Mouse (Mus musculus): ENCODE results near the gene Serpinb6c. TPM values are rescaled to one million over a fixed set of nuclear protein-coding genes. Genes with fewer than 3 reads are reported as not detected.

The Serpinb6c gene
- not detected for polyA plus RNA-seq (2017; shearing (Covaris generic))

DNA sequence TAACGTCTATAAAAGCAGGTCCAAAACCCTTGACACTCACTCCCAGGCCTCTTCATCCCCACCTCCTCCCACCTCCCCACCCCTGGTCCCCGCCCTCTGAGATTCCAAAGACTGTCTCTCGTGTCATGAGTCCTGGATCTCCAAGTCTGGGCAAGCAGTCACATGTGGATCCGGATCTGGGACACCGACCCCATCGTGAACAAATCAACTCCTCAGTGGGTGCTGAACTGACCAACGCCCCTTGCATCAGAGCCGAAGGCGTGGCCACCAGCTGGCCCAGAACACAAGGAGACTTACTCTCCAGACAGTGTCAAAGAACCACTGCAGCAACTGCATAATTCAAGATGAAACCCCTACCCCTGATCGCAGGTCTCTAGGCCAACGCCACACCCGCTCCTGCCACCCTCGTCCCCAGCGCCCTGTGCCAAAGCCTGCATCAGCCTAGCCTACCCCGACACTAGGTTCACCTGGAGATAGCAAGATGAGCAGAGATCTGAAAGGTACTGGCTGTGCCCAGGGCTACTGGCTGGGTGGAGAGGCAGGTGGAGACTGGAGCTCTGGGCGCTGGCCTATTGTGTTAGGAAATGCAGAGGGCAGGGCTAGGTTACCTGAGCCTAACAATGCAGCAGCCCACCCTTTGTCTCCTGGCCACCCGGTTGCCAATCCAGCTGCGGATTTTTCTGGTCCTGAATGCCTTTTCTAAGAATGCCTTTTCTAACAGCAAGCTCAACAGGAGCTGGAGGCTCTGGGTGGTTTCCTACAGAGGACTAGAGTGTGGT lies at the start of gene Serpinb6c:
Gene Serpinb6c (minus strand): TSS at position 533 of the 779 bp plus-strand sequence.

GRCm38 (mm10) chr13:33843308-33843707 lies 62.2 kb downstream of the Serpinb6c start, which contains the start of gene Serpinb6e:
Gene Serpinb6e, minus strand, starts transcription at chr13:33843408.

Other genes starting within 250 kb of the Serpinb6c start
- gene Serpinb6d, start 244.3 kb downstream of the Serpinb6c start, polyA plus RNA-seq (2017; shearing (Covaris generic)): 0.40 TPM
- gene Serpinb6e, start 62.3 kb downstream of the Serpinb6c start, polyA plus RNA-seq (2017; shearing (Covaris generic)): not detected
- gene Nqo2, start 59.0 kb upstream of the Serpinb6c start, polyA plus RNA-seq (2017; shearing (Covaris generic)): 15.3 TPM
- 79.3 TPM for gene Ripk1, start 96.7 kb upstream of the Serpinb6c start, polyA plus RNA-seq (2017; shearing (Covaris generic))
- gene Serpinb6a, start 97.1 kb upstream of the Serpinb6c start, polyA plus RNA-seq (2017; shearing (Covaris generic)): 28.8 TPM
- 12.4 TPM for gene Bphl, start 131.9 kb upstream of the Serpinb6c start, polyA plus RNA-seq (2017; shearing (Covaris generic))
- gene Tubb2a, start 172.3 kb upstream of the Serpinb6c start, polyA plus RNA-seq (2017; shearing (Covaris generic)): 28.9 TPM
- gene Tubb2b, start 224.8 kb upstream of the Serpinb6c start, polyA plus RNA-seq (2017; shearing (Covaris generic)): 0.28 TPM

Data from effector memory CD4-positive, alpha-beta T cell, adult 7 months (primary cell).